Mouse (Mus musculus): Measurements from ENCODE around the gene Olfr508. TPM values are rescaled to one million over a fixed set of nuclear protein-coding genes. Genes with fewer than 3 reads are reported as not detected.
"Not testable (repeated sequence)": the region's sequence is repeated elsewhere in the genome, so short reads cannot be mapped to it uniquely, and the experiment has no call there.

The Olfr508 gene
- not detected in 2 replicates for polyA plus RNA-seq (2015; fragmentation: Nextera tagmentation; extraction: Ambion mirVana)

GRCm38 (mm10) chr7:108629694-108630093, at the start of gene Olfr508:
Olfr508 (plus strand) TSS chr7:108629994.
- 71% methylated on average over 3 of the region's 3 CpGs for WGBS
- Histone ChIP-seq H3K27me3 (ENCODE audit: control insufficient read depth, insufficient read depth, low read length) (no peaks in the 10 kb centered on the region), H3K27ac (ENCODE audit: low read length) (no peak within 1 kb of the TSS), H3K4me2 (ENCODE audit: low read depth, low read length) (no peak within 1 kb of the TSS), H3K4me1 (ENCODE audit: control insufficient read depth, insufficient read depth, low read length) (no peaks in the 10 kb centered on the region), H3K9me3 (replicated peaks; ENCODE audit: control insufficient read depth, low read length) (no peaks in the 10 kb centered on the region), H3K36me3 (ENCODE audit: control insufficient read depth, insufficient read depth) (no peaks in the 10 kb centered on the region), H3K4me3 (ENCODE audit: low read length) (no peak within 1 kb of the TSS), H3K9ac (ENCODE audit: low read length) (no peak within 1 kb of the TSS)
- no peak for ATAC-seq (replicated peaks; ENCODE audit: extremely low read depth, insufficient read depth, low FRiP score)

GRCm38 (mm10) chr7:108589797-108590196, 40.0 kb upstream of the Olfr508 start:
- 76% methylated on average over 1 of the region's 1 CpGs for WGBS
- Histone ChIP-seq H3K9ac (ENCODE audit: low read length) (no peak overlapping the region), H3K27me3 (ENCODE audit: control insufficient read depth, insufficient read depth, low read length) (no peaks in the 10 kb centered on the region), H3K9me3 (replicated peaks; ENCODE audit: control insufficient read depth, low read length) (0 out of 2 replicates have a peak, but pooled peaks cover 5% of the 10 kb centered on the region), H3K36me3 (ENCODE audit: control insufficient read depth, insufficient read depth) (no peaks in the 10 kb centered on the region), H3K27ac (ENCODE audit: low read length) (no peak overlapping the region), H3K4me3 (ENCODE audit: low read length) (no peak overlapping the region), H3K4me2 (ENCODE audit: low read depth, low read length) (no peak overlapping the region), H3K4me1 (ENCODE audit: control insufficient read depth, insufficient read depth, low read length) (no peaks in the 10 kb centered on the region)
- ATAC-seq (replicated peaks; ENCODE audit: extremely low read depth, insufficient read depth, low FRiP score), result no peak

GRCm38 (mm10) chr7:108601916-108602315, 27.9 kb upstream of the Olfr508 start:
- ATAC-seq (replicated peaks; ENCODE audit: extremely low read depth, insufficient read depth, low FRiP score); H3K4me1 ChIP-seq (ENCODE audit: control insufficient read depth, insufficient read depth, low read length); H3K4me3 ChIP-seq (ENCODE audit: low read length); H3K9ac ChIP-seq (ENCODE audit: low read length); H3K4me2 ChIP-seq (ENCODE audit: low read depth, low read length); H3K36me3 ChIP-seq (ENCODE audit: control insufficient read depth, insufficient read depth); H3K27ac ChIP-seq (ENCODE audit: low read length); H3K9me3 ChIP-seq (replicated peaks; ENCODE audit: control insufficient read depth, low read length); H3K27me3 ChIP-seq (ENCODE audit: control insufficient read depth, insufficient read depth, low read length): not testable (repeated sequence)
- 65% methylated on average over 3 of the region's 3 CpGs for WGBS

GRCm38 (mm10) chr7:108610487-108610886, 19.3 kb upstream of the Olfr508 start, which contains the start of gene Olfr506:
Olfr506 (plus strand) TSS chr7:108610787.
- Histone ChIP-seq H3K9ac (ENCODE audit: low read length) (no peak within 1 kb of the TSS), H3K4me2 (ENCODE audit: low read depth, low read length) (no peak within 1 kb of the TSS), H3K4me1 (ENCODE audit: control insufficient read depth, insufficient read depth, low read length) (no peaks in the 10 kb centered on the region), H3K27ac (ENCODE audit: low read length) (no peak within 1 kb of the TSS), H3K27me3 (ENCODE audit: control insufficient read depth, insufficient read depth, low read length) (no peaks in the 10 kb centered on the region), H3K4me3 (ENCODE audit: low read length) (no peak within 1 kb of the TSS), H3K36me3 (ENCODE audit: control insufficient read depth, insufficient read depth) (no peaks in the 10 kb centered on the region), H3K9me3 (replicated peaks; ENCODE audit: control insufficient read depth, low read length) (no peaks in the 10 kb centered on the region)
- ATAC-seq (replicated peaks; ENCODE audit: extremely low read depth, insufficient read depth, low FRiP score), result no peak

- H3K27me3 ChIP-seq (ENCODE audit: control insufficient read depth, insufficient read depth, low read length), result no peaks in the 10 kb centered on the region
- no peak overlapping the region for H3K4me3 ChIP-seq (ENCODE audit: low read length)
- no peaks in the 10 kb centered on the region for H3K36me3 ChIP-seq (ENCODE audit: control insufficient read depth, insufficient read depth)
- H3K4me1 ChIP-seq (ENCODE audit: control insufficient read depth, insufficient read depth, low read length), result no peaks in the 10 kb centered on the region
- WGBS, result 70% methylated on average over 2 of the region's 2 CpGs
- H3K9ac ChIP-seq (ENCODE audit: low read length), result no peak overlapping the region
- no peak overlapping the region for H3K4me2 ChIP-seq (ENCODE audit: low read depth, low read length)
- no peak for ATAC-seq (replicated peaks; ENCODE audit: extremely low read depth, insufficient read depth, low FRiP score)
- H3K9me3 ChIP-seq (replicated peaks; ENCODE audit: control insufficient read depth, low read length), result no peaks in the 10 kb centered on the region
- no peak overlapping the region for H3K27ac ChIP-seq (ENCODE audit: low read length)
Observed at GRCm38 (mm10) chr7:108614110-108614509, 15.7 kb upstream of the Olfr508 start.

- H3K4me1 ChIP-seq (ENCODE audit: control insufficient read depth, insufficient read depth, low read length); H3K4me3 ChIP-seq (ENCODE audit: low read length); H3K9me3 ChIP-seq (replicated peaks; ENCODE audit: control insufficient read depth, low read length); ATAC-seq (replicated peaks; ENCODE audit: extremely low read depth, insufficient read depth, low FRiP score); H3K27ac ChIP-seq (ENCODE audit: low read length); H3K9ac ChIP-seq (ENCODE audit: low read length); H3K36me3 ChIP-seq (ENCODE audit: control insufficient read depth, insufficient read depth); H3K27me3 ChIP-seq (ENCODE audit: control insufficient read depth, insufficient read depth, low read length); H3K4me2 ChIP-seq (ENCODE audit: low read depth, low read length): not testable (repeated sequence)
- 61% methylated on average over 3 of the region's 3 CpGs for WGBS
Observed at GRCm38 (mm10) chr7:108616781-108617180, 13.0 kb upstream of the Olfr508 start.

- ATAC-seq (replicated peaks; ENCODE audit: extremely low read depth, insufficient read depth, low FRiP score), result no peak
- Histone ChIP-seq H3K27me3 (ENCODE audit: control insufficient read depth, insufficient read depth, low read length) (no peaks in the 10 kb centered on the region), H3K9me3 (replicated peaks; ENCODE audit: control insufficient read depth, low read length) (no peaks in the 10 kb centered on the region), H3K9ac (ENCODE audit: low read length) (no peak within 1 kb of the TSS), H3K4me3 (ENCODE audit: low read length) (no peak within 1 kb of the TSS), H3K4me1 (ENCODE audit: control insufficient read depth, insufficient read depth, low read length) (no peaks in the 10 kb centered on the region), H3K4me2 (ENCODE audit: low read depth, low read length) (no peak within 1 kb of the TSS), H3K36me3 (ENCODE audit: control insufficient read depth, insufficient read depth) (no peaks in the 10 kb centered on the region), H3K27ac (ENCODE audit: low read length) (no peak within 1 kb of the TSS)
- WGBS, result 52% methylated on average over 2 of the region's 2 CpGs
Observed at GRCm38 (mm10) chr7:108621514-108621913, 8.3 kb upstream of the Olfr508 start, which contains the start of gene Olfr507. Olfr507 (plus strand) TSS chr7:108621814.

GRCm38 (mm10) chr7:108651806-108652205, 22.0 kb downstream of the Olfr508 start, which contains the start of gene Olfr509:
Olfr509 (minus strand) TSS chr7:108651906.
- Histone ChIP-seq H3K9me3 (replicated peaks; ENCODE audit: control insufficient read depth, low read length) (no peaks in the 10 kb centered on the region), H3K36me3 (ENCODE audit: control insufficient read depth, insufficient read depth) (no peaks in the 10 kb centered on the region), H3K9ac (ENCODE audit: low read length) (no peak within 1 kb of the TSS), H3K4me1 (ENCODE audit: control insufficient read depth, insufficient read depth, low read length) (no peaks in the 10 kb centered on the region), H3K4me2 (ENCODE audit: low read depth, low read length) (no peak within 1 kb of the TSS), H3K27me3 (ENCODE audit: control insufficient read depth, insufficient read depth, low read length) (no peaks in the 10 kb centered on the region), H3K4me3 (ENCODE audit: low read length) (no peak within 1 kb of the TSS), H3K27ac (ENCODE audit: low read length) (no peak within 1 kb of the TSS)
- no peak for ATAC-seq (replicated peaks; ENCODE audit: extremely low read depth, insufficient read depth, low FRiP score)

- Histone ChIP-seq H3K9me3 (replicated peaks; ENCODE audit: control insufficient read depth, low read length) (no peaks in the 10 kb centered on the region; the same call in 1 of the 2 replicates), H3K27me3 (ENCODE audit: control insufficient read depth, insufficient read depth, low read length) (no peaks in the 10 kb centered on the region), H3K4me3 (ENCODE audit: low read length) (no peak overlapping the region), H3K4me2 (ENCODE audit: low read depth, low read length) (no peak overlapping the region), H3K36me3 (ENCODE audit: control insufficient read depth, insufficient read depth) (no peaks in the 10 kb centered on the region), H3K4me1 (ENCODE audit: control insufficient read depth, insufficient read depth, low read length) (no peaks in the 10 kb centered on the region), H3K27ac (ENCODE audit: low read length) (no peak overlapping the region), H3K9ac (ENCODE audit: low read length) (no peak overlapping the region)
- ATAC-seq (replicated peaks; ENCODE audit: extremely low read depth, insufficient read depth, low FRiP score), result no peak
- 72% methylated on average over 3 of the region's 3 CpGs for WGBS
Observed at GRCm38 (mm10) chr7:108662419-108662818, 32.6 kb downstream of the Olfr508 start.
